Mouse (Mus musculus): ENCODE measurements around the gene Atf7ip.

- TF ChIP-seq CTCF (IDR thresholded peaks at IDR 0.05; ENCODE audit: low read depth) (no peak), EP300 (IDR thresholded peaks at IDR 0.05; ENCODE audit: low read depth) (no peak)
These were observed 105.6 kb downstream of the Atf7ip start for GRCm38 (mm10) chr6:136611351-136612215.
